Mouse (Mus musculus) cortical plate, adult 2 months (tissue): ENCODE measurements around the gene E430018J23Rik. TPM values are rescaled to one million over a fixed set of nuclear protein-coding genes. Genes with fewer than 3 reads are reported as not detected.
A peak's percentile ranks its signal among the peaks of the same experiment; 100 is the strongest.
"Not testable (repeated sequence)": the region's sequence is repeated elsewhere in the genome, so short reads cannot be mapped to it uniquely, and the experiment has no call there.

Experiments used
- H3K27ac ChIP-seq: fragments of 200-500 bp; 2 replicates; pipeline ENCODE4 v1.5.1; 2012; ENCODE audit warnings: low read length, control low read depth, inconsistent platforms; ENCODE audit not compliant: insufficient read depth
- H3K4me1 ChIP-seq: fragments of 200-500 bp; 2 replicates; pipeline ENCODE4 v1.6.1; 2011; ENCODE audit warnings: low read length; ENCODE audit not compliant: control insufficient read depth, insufficient read depth
- H3K4me3 ChIP-seq: fragments of 200-500 bp; 2 replicates; pipeline ENCODE4 v1.5.1; 2011; ENCODE audit warnings: mild to moderate bottlenecking, low read length, control low read depth; ENCODE audit not compliant: insufficient read depth
- CTCF ChIP-seq: fragments of 200-500 bp; IDR thresholded peaks from 2 replicates; pipeline ENCODE4 v1.5.1; 2011; ENCODE audit warnings: mild to moderate bottlenecking, control low read depth, low read length; ENCODE audit not compliant: insufficient read depth; ENCODE audit errors: extremely low read depth
- POLR2A ChIP-seq: fragments of 200-500 bp; IDR thresholded peaks from 2 replicates; pipeline ENCODE4 v1.6.1; 2011; ENCODE audit warnings: mild to moderate bottlenecking, low read length, control low read depth; ENCODE audit not compliant: insufficient read depth; ENCODE audit errors: extremely low read depth
- polyA plus RNA-seq: library from polyadenylated mRNA; depleted of rRNA; stranded (reverse); fragments of >200 nt; gene quantifications from 2 replicates; pipeline ENCODE4 v1.2.3, GENCODE M21; 2012

E430018J23Rik gene
- polyA plus RNA-seq, 1 experiment: 5.4 TPM

DNA sequence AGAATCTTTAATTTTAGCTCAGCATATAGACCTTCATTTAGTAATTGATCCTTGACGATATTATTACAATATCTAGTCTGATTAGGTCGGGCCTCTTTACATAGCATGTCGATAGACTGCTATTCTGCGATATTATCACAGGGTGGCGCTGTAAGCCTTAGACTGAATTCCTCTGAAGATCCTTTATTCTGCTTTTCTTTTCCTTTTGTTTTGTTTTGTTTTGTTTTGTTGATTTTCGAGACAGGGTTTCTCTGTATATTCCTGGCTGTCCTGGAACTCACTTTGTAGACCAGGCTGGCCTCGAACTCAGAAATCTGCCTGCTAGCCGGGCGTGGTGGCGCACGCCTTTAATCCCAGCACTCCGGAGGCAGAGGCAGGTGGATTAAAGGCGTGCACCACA lies 31.0 kb downstream of the E430018J23Rik start:
- H3K4me1 ChIP-seq, H3K4me3 ChIP-seq, H3K27ac ChIP-seq: not testable (repeated sequence)
- peak; percentile 31; the same call in 1 of the 2 replicates for TF ChIP-seq CTCF

DNA sequence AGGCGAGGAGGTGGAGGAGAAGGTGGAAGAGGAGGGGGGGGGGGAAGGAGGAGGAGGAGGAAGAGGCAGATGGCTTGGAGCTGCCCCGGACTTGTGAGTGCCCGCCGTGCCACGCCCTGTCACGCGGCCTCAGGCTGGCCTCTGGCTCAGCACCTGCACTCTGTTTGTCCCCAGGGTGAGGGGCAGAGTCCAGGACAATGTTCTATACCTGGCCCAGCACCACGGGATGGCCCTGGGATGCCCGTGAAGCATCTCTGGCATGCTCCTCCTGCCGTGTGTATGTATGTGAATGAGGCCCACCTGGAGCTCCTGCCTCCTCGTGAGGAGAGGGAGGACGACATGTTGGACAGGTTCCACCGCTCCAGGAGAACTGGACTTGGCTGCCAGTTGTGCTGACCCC lies 32.0 kb downstream of the E430018J23Rik start:
- Histone ChIP-seq H3K4me3 (no peak overlapping the region), H3K27ac (no peak overlapping the region), H3K4me1 (no peaks in the 10 kb centered on the region)
- TF ChIP-seq CTCF: no peak
- TF ChIP-seq POLR2A: no peak

DNA sequence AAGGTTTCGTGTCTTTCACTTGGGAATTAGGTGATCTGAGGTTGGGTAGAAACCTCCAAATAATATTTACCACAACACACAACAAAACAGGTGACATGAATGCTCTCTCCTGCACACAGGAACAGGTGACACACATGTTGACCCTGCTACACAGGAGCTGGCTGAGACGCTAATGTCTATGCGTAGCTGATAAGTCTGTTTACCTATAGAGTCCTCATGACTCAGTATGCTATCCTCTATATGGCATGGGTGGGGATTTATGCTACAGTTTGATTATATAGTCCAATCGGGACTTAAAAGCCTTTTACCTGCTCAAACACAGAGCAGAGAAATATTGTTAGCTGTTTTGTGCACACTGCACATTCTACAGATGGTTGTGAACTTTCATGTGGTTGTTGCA lies 33.2 kb downstream of the E430018J23Rik start:
- Histone ChIP-seq H3K4me1 (no peaks in the 10 kb centered on the region), H3K27ac (no peak overlapping the region), H3K4me3 (no peak overlapping the region)
- no peak for TF ChIP-seq POLR2A
- TF ChIP-seq CTCF: no peak

DNA sequence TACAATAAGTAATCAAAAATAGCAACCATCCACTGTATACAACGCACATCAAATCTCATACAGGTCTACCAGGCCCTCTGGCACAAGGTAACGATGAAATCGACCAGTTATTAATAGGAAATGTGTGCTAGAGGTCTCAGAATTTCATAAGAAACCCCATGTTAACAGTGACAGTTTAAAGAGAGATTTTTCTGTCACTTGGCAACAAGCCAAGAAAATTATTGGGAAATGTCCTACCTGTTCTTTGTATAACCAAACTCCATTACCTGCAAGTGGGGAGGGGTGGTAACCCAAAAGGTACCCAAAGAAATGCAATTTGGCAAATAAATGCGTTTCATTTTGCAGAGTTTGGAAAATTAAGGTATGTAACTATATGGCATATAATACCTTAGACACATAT lies 35.0 kb downstream of the E430018J23Rik start:
- H3K4me1 ChIP-seq: no peaks in the 10 kb centered on the region
- no peak overlapping the region for H3K27ac ChIP-seq
- TF ChIP-seq CTCF: no peak
- no peak for TF ChIP-seq POLR2A
- no peak overlapping the region for H3K4me3 ChIP-seq

DNA sequence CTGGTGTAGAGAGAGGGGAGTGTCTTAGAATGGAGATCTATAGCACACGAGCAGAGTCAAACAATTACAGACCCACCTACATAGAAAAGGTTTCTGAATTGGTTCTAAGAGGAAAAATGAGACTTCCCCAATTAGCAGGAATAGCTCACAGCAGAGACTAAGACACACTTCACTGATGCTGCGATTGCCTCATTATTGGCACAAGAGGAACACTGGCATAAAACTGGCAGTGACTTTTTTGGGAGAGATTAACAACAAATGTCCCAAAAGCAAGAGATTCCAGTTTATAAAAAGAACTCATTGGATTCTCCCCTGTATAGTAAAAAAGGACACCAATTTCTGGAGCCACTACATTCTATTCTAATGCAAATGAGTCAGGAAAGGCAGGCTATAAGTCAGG lies 35.6 kb downstream of the E430018J23Rik start:
- Histone ChIP-seq H3K4me1 (no peaks in the 10 kb centered on the region), H3K27ac (no peak overlapping the region), H3K4me3 (no peak overlapping the region)
- TF ChIP-seq POLR2A (no peak), CTCF (no peak)

DNA sequence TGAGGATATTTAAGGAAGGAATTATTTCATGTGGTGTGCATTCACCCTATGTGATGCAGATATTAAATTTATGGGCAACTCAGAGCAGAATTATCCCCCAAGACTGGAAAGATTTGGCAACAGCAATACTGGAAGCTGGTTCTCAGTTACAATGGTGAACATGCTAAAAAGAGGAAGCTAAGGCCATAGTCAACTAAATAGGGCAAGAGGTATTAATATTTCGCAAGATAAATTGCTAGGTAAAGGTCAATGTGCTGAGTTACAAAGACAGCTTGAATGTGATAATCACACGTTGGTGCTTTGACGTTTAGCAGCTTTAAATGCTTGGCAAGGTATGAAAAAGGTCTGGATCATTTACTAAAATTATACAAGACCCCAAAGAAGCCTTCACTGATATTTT lies 37.6 kb downstream of the E430018J23Rik start:
- no peaks in the 10 kb centered on the region for H3K4me1 ChIP-seq
- H3K27ac ChIP-seq: no peak overlapping the region
- TF ChIP-seq POLR2A (no peak), CTCF (no peak)
- no peak overlapping the region for H3K4me3 ChIP-seq

DNA sequence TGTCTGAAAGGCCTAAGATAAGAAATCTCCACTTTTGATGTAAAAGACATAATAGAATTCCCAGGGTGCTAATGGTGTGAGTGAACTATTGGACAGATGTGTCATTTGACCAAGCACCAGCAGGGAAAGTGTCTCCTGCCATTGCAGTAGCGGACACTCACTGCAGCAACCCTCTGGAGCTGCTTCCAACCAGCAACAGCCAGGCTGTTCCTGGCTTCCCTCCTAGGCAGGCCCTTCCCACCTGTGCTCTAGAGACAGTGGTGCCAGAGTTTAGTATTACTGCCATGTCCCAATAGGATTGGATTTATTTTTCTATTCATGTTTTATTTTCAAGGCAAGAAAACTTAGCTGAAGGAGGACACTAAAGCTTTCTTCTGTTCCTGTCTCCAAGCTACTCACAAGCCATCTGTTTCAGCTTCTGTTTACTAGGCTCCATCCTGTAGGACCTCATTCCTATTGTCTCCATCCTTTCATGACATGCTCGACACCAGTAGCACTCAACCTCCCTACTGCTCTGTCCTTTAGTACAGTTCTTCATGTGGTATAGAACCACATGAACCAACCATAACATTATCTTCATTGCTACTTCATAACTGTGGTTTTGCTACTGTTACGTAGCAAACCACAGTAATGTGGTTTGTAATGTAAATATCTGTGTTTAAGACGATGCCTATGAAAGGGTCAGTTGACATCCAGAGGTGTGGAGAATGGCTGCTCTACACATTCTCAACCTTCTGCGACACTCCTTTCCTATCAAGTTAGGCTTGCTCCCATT lies 42.0 kb downstream of the E430018J23Rik start:
- Histone ChIP-seq H3K4me3 (no peak overlapping the region), H3K4me1 (peaks cover 4% of the 10 kb centered on the region; the same call in 1 of the 2 replicates), H3K27ac (no peak overlapping the region)
- TF ChIP-seq POLR2A (no peak), CTCF (no peak)

DNA sequence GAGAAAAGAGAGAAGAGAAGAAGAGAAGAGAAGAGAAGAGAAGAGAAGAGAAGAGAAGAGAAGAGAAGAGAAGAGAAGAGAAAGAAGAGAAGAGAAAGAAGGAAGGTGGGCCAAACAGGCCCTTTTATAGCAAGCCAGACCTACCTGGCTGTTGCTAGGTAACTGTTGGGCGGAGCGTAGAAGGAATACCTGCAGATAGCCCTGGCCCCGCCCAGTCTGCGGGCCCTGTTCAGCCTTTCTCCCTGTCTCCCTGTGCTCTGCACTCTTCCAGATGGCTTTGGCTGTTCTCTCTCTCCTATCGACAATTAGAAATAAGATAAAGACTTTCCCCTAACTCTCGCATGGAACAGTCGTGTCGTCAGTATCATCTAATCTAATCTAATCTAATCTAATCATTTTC lies 46.8 kb downstream of the E430018J23Rik start:
- TF ChIP-seq CTCF: no peak
- TF ChIP-seq POLR2A: no peak
- Histone ChIP-seq H3K27ac (no peak overlapping the region), H3K4me1 (peaks cover 4% of the 10 kb centered on the region; the same call in 1 of the 2 replicates), H3K4me3 (peak overlapping the region; percentile 97; the same call in 1 of the 2 replicates)

DNA sequence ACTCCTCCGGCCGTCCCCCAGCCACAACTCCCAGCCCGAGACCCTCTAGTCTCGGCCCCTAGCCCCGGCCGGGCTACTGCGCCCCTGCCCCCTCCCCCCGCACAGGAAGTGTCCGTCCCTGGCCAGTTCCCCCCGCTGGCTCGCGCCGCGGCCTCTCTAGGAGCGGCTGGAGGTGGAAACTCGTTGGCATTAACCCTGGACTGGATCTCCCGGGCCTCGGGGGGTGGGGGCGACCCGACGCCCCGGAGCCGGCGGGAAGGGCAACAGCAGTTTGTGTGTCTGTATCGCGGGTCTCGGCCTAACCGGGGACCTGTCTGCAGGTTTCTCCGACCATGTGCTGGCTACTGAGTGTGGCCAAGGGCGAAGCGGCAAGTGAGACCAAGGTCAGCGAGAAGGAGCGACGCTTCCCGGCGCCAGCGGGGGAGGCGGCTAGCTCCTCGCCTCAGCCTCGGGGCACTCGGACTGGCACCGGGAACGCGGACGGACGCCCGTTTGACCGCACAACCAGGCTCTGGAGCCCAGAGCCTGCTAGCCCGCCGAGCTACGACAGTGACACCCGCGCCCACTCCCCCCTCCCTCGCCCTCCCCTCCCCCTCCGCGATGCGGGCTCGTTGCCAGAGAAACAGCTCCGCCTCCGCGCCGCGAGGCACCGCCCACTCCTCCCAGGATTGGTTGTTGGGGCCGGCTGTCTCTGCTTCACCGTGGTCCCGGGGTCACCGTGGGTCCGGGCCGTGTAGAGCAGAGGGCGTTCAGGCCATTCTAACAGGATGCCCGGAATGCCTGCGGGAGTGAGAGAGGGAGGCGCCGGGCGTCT lies 47.7 kb downstream of the E430018J23Rik start, which contains the start of gene Zfp768:
Zfp768 (minus strand) TSS at position 78 of the 814 bp plus-strand sequence.
- peak within 1 kb of the TSS; percentile 97 for H3K4me3 ChIP-seq
- no peak for TF ChIP-seq CTCF
- peak; percentile 53; the same call in 1 of the 2 replicates for TF ChIP-seq POLR2A

More for the DNA sequence above, 47.7 kb downstream of the E430018J23Rik start, which contains the start of gene Zfp768:
- Histone ChIP-seq H3K27ac (peak within 1 kb of the TSS; percentile 100), H3K4me1 (peaks cover 4% of the 10 kb centered on the region; the same call in 1 of the 2 replicates)
